Mouse (Mus musculus) cerebellum, adult 2 months (tissue): ENCODE data around the gene Fgfr2. TPM values are rescaled to one million over a fixed set of nuclear protein-coding genes. Genes with fewer than 3 reads are reported as not detected.

Experiments
- DNase-seq, 2 experiments: peaks; one replicate each; pipeline ENCODE4 v3.0.0; 2021
- H3K27ac ChIP-seq: fragments of 200-500 bp; 2 replicates; pipeline ENCODE4 v1.5.1; 2012; ENCODE audit warnings: low read length, control low read depth, inconsistent platforms; ENCODE audit not compliant: insufficient read depth
- H3K27me3 ChIP-seq: fragments of 200-500 bp; 2 replicates; pipeline ENCODE4 v1.6.1; 2012; ENCODE audit warnings: inconsistent platforms, mild to moderate bottlenecking, low read length, moderate library complexity; ENCODE audit not compliant: control insufficient read depth, insufficient read depth
- H3K4me1 ChIP-seq: fragments of 200-500 bp; 2 replicates; pipeline ENCODE4 v1.6.1; 2011; ENCODE audit warnings: low read length; ENCODE audit not compliant: control insufficient read depth, insufficient read depth
- H3K4me3 ChIP-seq: fragments of 200-500 bp; replicated peaks from 2 replicates; pipeline ENCODE3; 2011; ENCODE audit warnings: mild to moderate bottlenecking, low read depth, low read length, control low read depth; ENCODE audit not compliant: insufficient read depth
- CTCF ChIP-seq: fragments of 200-500 bp; IDR thresholded peaks from 2 replicates; pipeline ENCODE4 v1.5.1; 2011; ENCODE audit warnings: low read depth, mild to moderate bottlenecking, control low read depth, low read length, moderate library complexity, borderline replicate concordance; ENCODE audit not compliant: insufficient read depth
- POLR2A ChIP-seq: fragments of 200-500 bp; IDR thresholded peaks from 2 replicates; pipeline ENCODE4 v1.6.1; 2011; ENCODE audit warnings: low read length, control low read depth, borderline replicate concordance; ENCODE audit not compliant: insufficient read depth
- WGBS: fragments of 180-500 bp; shearing (Covaris S2); methylation state at CpG from one replicate; pipeline ENCODE4 v1.1.7; 2018; 5-methylcytosine and 5-hydroxymethylcytosine counted together
- polyA plus RNA-seq: library from polyadenylated mRNA; depleted of rRNA; stranded (reverse); fragments of >200 nt; gene quantifications from 2 replicates; pipeline ENCODE4 v1.2.3, GENCODE M21; 2012

Fgfr2 gene
- polyA plus RNA-seq, 1 experiment: 95.3 TPM

GRCm38 (mm10) chr7:130966451-130966850, 2156.7 kb downstream of the Fgfr2 start:
- H3K27me3 ChIP-seq: no peaks in the 10 kb centered on the region
- peaks cover 21% of the 10 kb centered on the region for H3K4me1 ChIP-seq
- TF ChIP-seq CTCF (no peak), POLR2A (no peak)
- WGBS: 88% methylated on average over 5 of the region's 5 CpGs
- no peak overlapping the region for H3K27ac ChIP-seq
- no peak for DNase-seq
- H3K4me3 ChIP-seq: no peak overlapping the region

- Histone ChIP-seq H3K4me1 (peaks cover 21% of the 10 kb centered on the region), H3K27me3 (no peaks in the 10 kb centered on the region), H3K27ac (no peak overlapping the region), H3K4me3 (no peak overlapping the region)
- WGBS: 35% methylated on average over 4 of the region's 4 CpGs
- TF ChIP-seq POLR2A: no peak
- no peak for TF ChIP-seq CTCF
- peak; percentile 57 to 76 for DNase-seq
Observed at GRCm38 (mm10) chr7:130965909-130966365, 2157.2 kb downstream of the Fgfr2 start.

- no peaks in the 10 kb centered on the region for H3K27me3 ChIP-seq
- no peak overlapping the region for H3K27ac ChIP-seq
- no peak overlapping the region for H3K4me3 ChIP-seq
- peaks cover 21% of the 10 kb centered on the region for H3K4me1 ChIP-seq
- 93% methylated on average over 4 of the region's 4 CpGs for WGBS
- TF ChIP-seq CTCF (no peak), POLR2A (no peak)
- no peak for DNase-seq
Observed at GRCm38 (mm10) chr7:130965396-130965795, 2157.8 kb downstream of the Fgfr2 start.

- Histone ChIP-seq H3K4me1 (peaks cover 19% of the 10 kb centered on the region), H3K27me3 (no peaks in the 10 kb centered on the region), H3K27ac (no peak overlapping the region), H3K4me3 (no peak overlapping the region)
- 13% methylated on average over 5 of the region's 5 CpGs for WGBS
- peak; percentile 66 to 80 for DNase-seq
- no peak for TF ChIP-seq POLR2A
- no peak for TF ChIP-seq CTCF
Observed at GRCm38 (mm10) chr7:130964686-130965085, 2158.5 kb downstream of the Fgfr2 start.

GRCm38 (mm10) chr7:130961429-130961828, 2161.7 kb downstream of the Fgfr2 start:
- WGBS: 90% methylated on average over 6 of the region's 6 CpGs
- H3K27ac ChIP-seq: no peak overlapping the region
- H3K27me3 ChIP-seq: no peaks in the 10 kb centered on the region
- no peak overlapping the region for H3K4me3 ChIP-seq
- peaks cover 17% of the 10 kb centered on the region for H3K4me1 ChIP-seq
- no peak for DNase-seq
- no peak for TF ChIP-seq POLR2A
- TF ChIP-seq CTCF: no peak

GRCm38 (mm10) chr7:130959868-130960267, 2163.3 kb downstream of the Fgfr2 start:
- WGBS: 23% methylated on average over 7 of the region's 7 CpGs
- DNase-seq: peak in 1 of 2 experiments; percentile 49
- TF ChIP-seq CTCF: no peak
- no peak for TF ChIP-seq POLR2A

GRCm38 (mm10) chr7:130958551-130958950, 2164.6 kb downstream of the Fgfr2 start:
- H3K27me3 ChIP-seq: no peaks in the 10 kb centered on the region
- H3K27ac ChIP-seq: no peak overlapping the region
- WGBS: 81% methylated on average over 7 of the region's 7 CpGs
- no peaks in the 10 kb centered on the region; the same call in none of the 2 replicates for H3K4me1 ChIP-seq
- no peak for DNase-seq
- H3K4me3 ChIP-seq: no peak overlapping the region
- TF ChIP-seq POLR2A (no peak), CTCF (no peak)

More at GRCm38 (mm10) chr7:130959868-130960267, 2163.3 kb downstream of the Fgfr2 start:
- peaks cover 5% of the 10 kb centered on the region for H3K4me1 ChIP-seq
- no peak overlapping the region for H3K27ac ChIP-seq
- no peaks in the 10 kb centered on the region for H3K27me3 ChIP-seq
- no peak overlapping the region for H3K4me3 ChIP-seq

GRCm38 (mm10) chr7:130954177-130954601, 2169.0 kb downstream of the Fgfr2 start:
- peaks cover 6% of the 10 kb centered on the region for H3K4me1 ChIP-seq
- WGBS: 44% methylated on average over 10 of the region's 10 CpGs
- no peak overlapping the region for H3K4me3 ChIP-seq
- no peaks in the 10 kb centered on the region for H3K27me3 ChIP-seq
- DNase-seq: peak; percentile 53 to 72
- no peak overlapping the region for H3K27ac ChIP-seq
- TF ChIP-seq CTCF (no peak), POLR2A (no peak)
